Mouse (Mus musculus): ENCODE results near the gene Map6.

Map6 gene

GRCm38 (mm10) chr7:99267251-99267896, at the start of gene Map6:
Gene Map6, plus strand, starts transcription at chr7:99267447.
- in situ Hi-C loops (cut with MboI, MseI): no loop called here

GRCm38 (mm10) chr7:99224225-99224624, 43.0 kb upstream of the Map6 start:
- in situ Hi-C loops (cut with MboI, MseI): loop anchor here in 1 of 2 experiments (10.0 kb wide), 1 partner anchor 831 kb away; no protein-coding TSS in a partner anchor

GRCm38 (mm10) chr7:99224648-99225190, 42.5 kb upstream of the Map6 start:
- in situ Hi-C loops (cut with MboI, MseI): loop anchor here in 1 of 2 experiments (10.0 kb wide), 1 partner anchor 830 kb away; no protein-coding TSS in a partner anchor

GRCm38 (mm10) chr7:99225421-99225820, 41.8 kb upstream of the Map6 start:
- in situ Hi-C loops (cut with MboI, MseI): loop anchor here in 1 of 2 experiments (10.0 kb wide), 1 partner anchor 829 kb away; no protein-coding TSS in a partner anchor

GRCm38 (mm10) chr7:99226662-99227061, 40.6 kb upstream of the Map6 start:
- in situ Hi-C loops (cut with MboI, MseI): loop anchor here in 1 of 2 experiments (10.0 kb wide), 1 partner anchor 828 kb away; no protein-coding TSS in a partner anchor

GRCm38 (mm10) chr7:99227267-99227666, 40.0 kb upstream of the Map6 start:
- in situ Hi-C loops (cut with MboI, MseI): loop anchor here in 1 of 2 experiments (10.0 kb wide), 1 partner anchor 828 kb away; no protein-coding TSS in a partner anchor

GRCm38 (mm10) chr7:99228825-99229224, 38.4 kb upstream of the Map6 start:
- in situ Hi-C loops (cut with MboI, MseI): loop anchor here in 1 of 2 experiments (10.0 kb wide), 1 partner anchor 826 kb away; no protein-coding TSS in a partner anchor

GRCm38 (mm10) chr7:99229411-99229810, 37.8 kb upstream of the Map6 start:
- in situ Hi-C loops (cut with MboI, MseI): loop anchor here in 1 of 2 experiments (10.0 kb wide), 1 partner anchor 825 kb away; no protein-coding TSS in a partner anchor

- in situ Hi-C loops (cut with MboI, MseI): no loop called here
Measured at GRCm38 (mm10) chr7:99230061-99230747, 37.0 kb upstream of the Map6 start.

- in situ Hi-C loops (cut with MboI, MseI): no loop called here
Measured at GRCm38 (mm10) chr7:99232571-99232970, 34.7 kb upstream of the Map6 start.

- in situ Hi-C loops (cut with MboI, MseI): no loop called here
Measured at GRCm38 (mm10) chr7:99234916-99235315, 32.3 kb upstream of the Map6 start.

GRCm38 (mm10) chr7:99235657-99236056, 31.6 kb upstream of the Map6 start:
- in situ Hi-C loops (cut with MboI, MseI): no loop called here

- in situ Hi-C loops (cut with MboI, MseI): no loop called here
Measured at GRCm38 (mm10) chr7:99236888-99237660, 30.2 kb upstream of the Map6 start.

- in situ Hi-C loops (cut with MboI, MseI): no loop called here
Measured at GRCm38 (mm10) chr7:99238417-99238816, 28.8 kb upstream of the Map6 start, which contains the start of gene Mogat2. Gene Mogat2, minus strand, starts transcription at chr7:99238619.

GRCm38 (mm10) chr7:99242097-99242496, 25.1 kb upstream of the Map6 start:
- in situ Hi-C loops (cut with MboI, MseI): no loop called here

GRCm38 (mm10) chr7:99248157-99248742, 19.0 kb upstream of the Map6 start:
- in situ Hi-C loops (cut with MboI, MseI): loop anchor here in 1 of 2 experiments (5.0 kb wide), 1 partner anchor 36 kb away; no protein-coding TSS in a partner anchor

GRCm38 (mm10) chr7:99248906-99249581, 18.2 kb upstream of the Map6 start:
- in situ Hi-C loops (cut with MboI, MseI): loop anchor here in 1 of 2 experiments (5.0 kb wide), 1 partner anchor 37 kb away; no protein-coding TSS in a partner anchor

GRCm38 (mm10) chr7:99249582-99249911, 17.7 kb upstream of the Map6 start:
- in situ Hi-C loops (cut with MboI, MseI): loop anchor here in 1 of 2 experiments (5.0 kb wide), 1 partner anchor 37 kb away; no protein-coding TSS in a partner anchor

GRCm38 (mm10) chr7:99250386-99250785, 16.9 kb upstream of the Map6 start:
- in situ Hi-C loops (cut with MboI, MseI): no loop called here

- in situ Hi-C loops (cut with MboI, MseI): no loop called here
Measured at GRCm38 (mm10) chr7:99255006-99255405, 12.2 kb upstream of the Map6 start.
